Mouse (Mus musculus): ENCODE measurements around the gene Disc1. TPM values are rescaled to one million over a fixed set of nuclear protein-coding genes. Genes with fewer than 3 reads are reported as not detected.
A peak's percentile ranks its signal among the peaks of the same experiment; 100 is the strongest.

The Disc1 gene
- total and polyA plus RNA-seq, 2 experiments from 2014 or later, result 1.2 to 5.2 TPM

DNA sequence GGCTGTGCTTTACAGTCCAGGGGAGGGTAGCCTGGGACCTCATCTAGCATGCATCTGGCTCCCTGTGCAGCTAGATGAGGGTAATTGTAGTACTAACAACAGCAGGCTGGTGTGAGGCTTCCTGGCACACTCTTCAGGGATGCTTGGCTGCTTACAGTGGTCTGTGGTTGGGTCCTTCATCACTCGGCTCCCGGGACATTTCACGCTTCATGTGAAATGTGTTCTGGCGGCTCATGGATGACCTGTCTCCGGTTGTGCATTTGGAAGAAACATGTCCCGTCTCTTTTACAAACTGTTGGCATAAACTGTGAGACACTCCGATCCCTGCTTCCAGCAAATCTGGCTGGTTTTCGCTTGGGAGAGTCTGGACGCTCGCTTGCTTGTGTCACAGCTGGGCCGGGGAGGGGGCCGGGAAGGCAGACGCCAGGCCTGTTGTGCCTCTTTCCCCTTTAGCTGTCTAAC lies 85.7 kb downstream of the Disc1 start:
- Histone ChIP-seq H3K4me1 (ENCODE audit: control insufficient read depth, insufficient read depth) (peaks cover 5% of the 10 kb centered on the region), H3K27ac (ENCODE audit: low read depth) (no peak overlapping the region), H3K9ac (replicated peaks; ENCODE audit: low read depth, low read length) (no peak overlapping the region), H3K4me3 (ENCODE audit: low read depth, low read length) (no peak overlapping the region), H3K4me2 (ENCODE audit: low read depth, low read length) (no peak overlapping the region), H3K36me3 (replicated peaks; ENCODE audit: control insufficient read depth, insufficient read depth, low read length) (no peaks in the 10 kb centered on the region), H3K9me3 (replicated peaks; ENCODE audit: control insufficient read depth, low read length) (no peaks in the 10 kb centered on the region; the same call in 1 of the 2 replicates), H3K27me3 (ENCODE audit: control insufficient read depth, insufficient read depth, low read length) (no peaks in the 10 kb centered on the region)
- DNase-seq (ENCODE audit: low spot score) (no peak), ATAC-seq (ENCODE audit: insufficient read depth, low read depth) (no peak)
- 85% methylated on average over 13 of the region's 13 CpGs for WGBS
- TF ChIP-seq EP300 (IDR thresholded peaks at IDR 0.05; ENCODE audit: low read depth), result no peak
- TF ChIP-seq CTCF (IDR thresholded peaks at IDR 0.05; ENCODE audit: low read depth), result no peak

DNA sequence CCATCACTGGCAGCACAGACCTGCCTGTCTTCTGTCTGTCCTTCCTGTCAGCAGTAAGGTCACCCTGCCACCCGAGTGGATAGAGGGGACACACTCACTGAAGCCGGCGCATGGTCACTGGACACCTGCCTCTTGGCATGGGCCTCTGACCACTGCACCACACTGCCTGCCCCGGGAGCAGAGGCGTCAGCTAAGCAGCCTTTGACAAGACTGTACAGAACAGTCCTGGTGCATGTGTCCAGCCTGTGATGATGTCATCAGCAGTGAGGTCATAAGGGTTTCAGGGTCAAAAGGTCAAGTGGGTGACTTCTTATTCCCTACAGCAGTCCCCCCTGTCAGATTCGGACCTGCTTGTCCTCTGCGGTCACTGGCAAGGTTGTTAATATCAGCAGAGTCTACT lies 87.0 kb downstream of the Disc1 start:
- no peak overlapping the region for H3K27ac ChIP-seq (ENCODE audit: low read depth)
- WGBS, result 40% methylated on average over 7 of the region's 7 CpGs
- H3K27me3 ChIP-seq (ENCODE audit: control insufficient read depth, insufficient read depth, low read length), result no peaks in the 10 kb centered on the region
- peak; percentile 58 for ATAC-seq (ENCODE audit: insufficient read depth, low read depth)
- DNase-seq (ENCODE audit: low spot score), result no peak
- H3K36me3 ChIP-seq (replicated peaks; ENCODE audit: control insufficient read depth, insufficient read depth, low read length), result no peaks in the 10 kb centered on the region
- TF ChIP-seq CTCF (IDR thresholded peaks at IDR 0.05; ENCODE audit: low read depth), result no peak
- no peak for TF ChIP-seq EP300 (IDR thresholded peaks at IDR 0.05; ENCODE audit: low read depth)
- H3K4me1 ChIP-seq (ENCODE audit: control insufficient read depth, insufficient read depth), result peaks cover 5% of the 10 kb centered on the region
- no peak overlapping the region for H3K4me3 ChIP-seq (ENCODE audit: low read depth, low read length)
- H3K9me3 ChIP-seq (replicated peaks; ENCODE audit: control insufficient read depth, low read length), result no peaks in the 10 kb centered on the region; the same call in 1 of the 2 replicates
- no peak overlapping the region for H3K9ac ChIP-seq (replicated peaks; ENCODE audit: low read depth, low read length)
- H3K4me2 ChIP-seq (ENCODE audit: low read depth, low read length), result no peak overlapping the region

DNA sequence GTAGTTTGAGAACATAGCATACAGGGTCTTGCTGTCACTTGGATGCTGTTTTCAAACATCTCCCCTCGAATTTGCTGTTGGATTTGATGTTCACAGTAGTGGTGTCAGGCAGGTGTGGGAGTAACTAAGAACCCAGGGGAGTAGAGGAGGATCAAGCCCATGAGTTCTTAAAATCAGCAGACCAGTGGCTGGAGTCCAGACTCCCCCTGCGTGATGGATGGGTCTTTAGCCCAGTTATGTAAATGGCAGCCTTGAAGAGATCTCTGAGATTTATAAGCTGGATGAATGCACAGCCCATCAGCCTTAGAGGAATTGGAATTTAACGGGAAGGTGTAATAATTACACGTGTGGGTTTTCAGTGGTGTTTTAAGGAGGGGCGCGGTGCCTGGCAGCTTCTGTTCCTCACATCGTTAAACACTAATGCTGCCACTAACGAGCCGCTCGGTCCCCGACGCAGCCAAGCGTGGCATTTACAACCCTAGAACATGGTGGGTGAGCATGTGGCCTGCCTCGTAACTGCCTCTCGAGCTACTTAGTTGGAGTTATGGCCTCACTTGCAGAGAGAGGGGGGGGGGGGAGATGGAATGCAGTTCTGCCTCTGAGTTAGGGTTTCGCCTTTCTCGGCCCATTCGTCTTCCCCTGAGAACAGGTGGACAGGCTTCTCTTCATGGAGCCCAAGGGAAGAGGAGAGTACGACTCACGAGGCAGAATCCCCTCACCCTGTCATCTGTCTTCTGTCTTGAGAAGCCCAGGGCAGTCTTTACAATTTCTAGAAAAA lies 103.1 kb downstream of the Disc1 start:
- ATAC-seq (ENCODE audit: insufficient read depth, low read depth), result no peak

DNA sequence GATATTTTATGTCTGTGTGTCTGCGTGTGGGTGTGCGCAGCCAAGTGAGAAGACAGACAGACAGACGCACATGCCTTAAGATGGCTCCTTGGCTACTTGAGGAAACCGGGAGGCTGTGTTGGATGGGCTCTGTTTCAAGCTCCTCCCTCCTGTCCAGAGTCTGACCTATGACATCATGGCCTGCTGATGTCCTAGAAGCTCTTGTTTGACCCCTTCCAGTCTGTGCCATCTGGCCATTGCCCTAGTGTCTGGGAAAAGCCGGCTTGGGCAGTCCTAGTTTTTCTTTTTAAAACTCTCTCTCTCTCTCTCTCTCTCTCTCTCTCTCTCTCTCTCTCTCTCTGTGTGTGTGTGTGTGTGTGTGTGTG lies 103.6 kb downstream of the Disc1 start:
- Histone ChIP-seq H3K9ac (replicated peaks; ENCODE audit: low read depth, low read length) (no peak overlapping the region), H3K4me1 (ENCODE audit: control insufficient read depth, insufficient read depth) (no peaks in the 10 kb centered on the region; the same call in 1 of the 2 replicates), H3K27me3 (ENCODE audit: control insufficient read depth, insufficient read depth, low read length) (no peaks in the 10 kb centered on the region), H3K36me3 (replicated peaks; ENCODE audit: control insufficient read depth, insufficient read depth, low read length) (no peaks in the 10 kb centered on the region), H3K27ac (ENCODE audit: low read depth) (no peak overlapping the region), H3K4me3 (ENCODE audit: low read depth, low read length) (no peak overlapping the region), H3K9me3 (replicated peaks; ENCODE audit: control insufficient read depth, low read length) (no peaks in the 10 kb centered on the region), H3K4me2 (ENCODE audit: low read depth, low read length) (no peak overlapping the region)
- DNase-seq (ENCODE audit: low spot score) (no peak), ATAC-seq (ENCODE audit: insufficient read depth, low read depth) (no peak)
- WGBS, result 68% methylated on average over 5 of the region's 5 CpGs
- no peak for TF ChIP-seq EP300 (IDR thresholded peaks at IDR 0.05; ENCODE audit: low read depth)
- TF ChIP-seq CTCF (IDR thresholded peaks at IDR 0.05; ENCODE audit: low read depth), result no peak

More for the DNA sequence above, 103.1 kb downstream of the Disc1 start:
- Histone ChIP-seq H3K27me3 (ENCODE audit: control insufficient read depth, insufficient read depth, low read length) (no peaks in the 10 kb centered on the region), H3K4me3 (ENCODE audit: low read depth, low read length) (no peak overlapping the region), H3K36me3 (replicated peaks; ENCODE audit: control insufficient read depth, insufficient read depth, low read length) (no peaks in the 10 kb centered on the region), H3K4me2 (ENCODE audit: low read depth, low read length) (no peak overlapping the region), H3K4me1 (ENCODE audit: control insufficient read depth, insufficient read depth) (no peaks in the 10 kb centered on the region), H3K9ac (replicated peaks; ENCODE audit: low read depth, low read length) (no peak overlapping the region), H3K9me3 (replicated peaks; ENCODE audit: control insufficient read depth, low read length) (no peaks in the 10 kb centered on the region), H3K27ac (ENCODE audit: low read depth) (no peak overlapping the region)
- 87% methylated on average over 20 of the region's 20 CpGs for WGBS
- no peak for TF ChIP-seq EP300 (IDR thresholded peaks at IDR 0.05; ENCODE audit: low read depth)
- no peak for TF ChIP-seq CTCF (IDR thresholded peaks at IDR 0.05; ENCODE audit: low read depth)
- DNase-seq (ENCODE audit: low spot score), result no peak

DNA sequence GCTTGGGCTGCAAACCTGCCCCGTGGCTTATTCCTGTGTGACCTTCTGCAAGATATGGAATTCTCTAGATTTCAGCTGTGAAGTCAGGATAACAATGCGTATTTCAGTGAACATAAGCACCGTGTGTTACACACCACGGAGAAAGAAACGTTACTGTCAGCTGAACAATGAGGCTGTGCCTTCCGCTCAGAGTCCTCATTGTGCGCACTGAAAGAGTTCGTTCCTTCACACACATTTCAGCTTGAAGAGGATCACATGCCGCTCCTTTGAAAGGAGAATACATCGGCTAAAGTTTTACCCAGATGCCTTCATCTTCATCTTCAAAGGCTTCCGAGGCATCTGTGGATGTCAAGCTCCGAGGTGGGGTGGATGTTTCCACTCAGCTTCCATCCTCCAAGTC lies 105.4 kb downstream of the Disc1 start:
- no peak for DNase-seq (ENCODE audit: low spot score)
- no peak for TF ChIP-seq EP300 (IDR thresholded peaks at IDR 0.05; ENCODE audit: low read depth)
- no peak for TF ChIP-seq CTCF (IDR thresholded peaks at IDR 0.05; ENCODE audit: low read depth)
- Histone ChIP-seq H3K27me3 (ENCODE audit: control insufficient read depth, insufficient read depth, low read length) (no peaks in the 10 kb centered on the region), H3K9me3 (replicated peaks; ENCODE audit: control insufficient read depth, low read length) (no peaks in the 10 kb centered on the region), H3K9ac (replicated peaks; ENCODE audit: low read depth, low read length) (no peak overlapping the region), H3K36me3 (replicated peaks; ENCODE audit: control insufficient read depth, insufficient read depth, low read length) (no peaks in the 10 kb centered on the region), H3K27ac (ENCODE audit: low read depth) (no peak overlapping the region), H3K4me1 (ENCODE audit: control insufficient read depth, insufficient read depth) (no peaks in the 10 kb centered on the region; the same call in 1 of the 2 replicates), H3K4me3 (ENCODE audit: low read depth, low read length) (no peak overlapping the region), H3K4me2 (ENCODE audit: low read depth, low read length) (no peak overlapping the region)
- no peak for ATAC-seq (ENCODE audit: insufficient read depth, low read depth)
- WGBS, result 79% methylated on average over 12 of the region's 12 CpGs
